Mouse (Mus musculus): ENCODE measurements at regions not wholly inside any gene's neighbourhood (a gene's known extent, or its start where the extent isn't known, plus 50 kb on each side); places are given as distances from the start of the nearest gene placed in this dataset.

DNA sequence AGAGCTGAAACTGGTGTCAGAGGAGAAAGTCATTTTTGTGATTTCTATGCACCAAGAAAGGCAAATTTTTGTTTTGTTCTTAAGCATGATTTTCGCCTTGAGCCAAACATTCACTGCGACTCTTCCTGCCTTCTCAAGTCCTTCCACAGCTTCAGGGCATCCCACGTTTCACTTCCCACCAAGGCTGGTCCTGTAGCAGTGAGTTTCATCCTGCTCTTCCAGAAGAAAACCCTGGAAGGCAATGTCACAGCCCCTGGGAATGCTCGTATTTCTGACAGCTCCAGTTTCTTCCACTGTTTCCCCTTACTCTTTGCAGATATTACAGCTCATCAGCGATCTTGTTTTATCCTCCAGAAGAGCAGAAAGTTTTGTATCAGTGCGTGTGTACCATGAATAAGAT, 177.2 kb downstream of the Enc1 start:
- TF ChIP-seq POLR2A (IDR thresholded peaks at IDR 0.05; ENCODE audit: borderline replicate concordance, extremely low read depth, low read depth, low read length) (no peak), CTCF (IDR thresholded peaks at IDR 0.05; ENCODE audit: insufficient read depth, low read length) (no peak)

All from lung, adult 2 months (tissue).